In genomic region chr17:69982236-69982923, GRCm38 (mm10) we compare ENCODE assay signal across 18 mouse cellular contexts. TPM values are rescaled to one million over a fixed set of nuclear protein-coding genes. Genes with fewer than 3 reads are reported as not detected.
A peak's percentile ranks its signal among the peaks of the same experiment; 100 is the strongest.
DNase-seq lines count a peak whose midpoint lies in the region; ATAC-seq and TF ChIP-seq lines count a peak whose summit lies in the region.
"Had no signal": no experiment of that assay in that cellular context is flagged by ENCODE, and none has a peak within 500 bp of the region (broad histone marks: within the 10 kb centered on the region; RNA-seq: fewer than 3 reads in every experiment).

No protein-coding gene starts in this region.

- H3K27ac ChIP-seq in cerebellum, adult 2 months (ENCODE audit: insufficient read depth, low read length): 0 out of 2 replicates have a peak overlapping the region, but pooled peaks have one; percentile 16
- H3K27ac ChIP-seq: embryonic facial prominence, embryonic 10.5 days; embryonic facial prominence, embryonic 12.5 days; forebrain, embryonic 12.5 days had no signal

- H3K27me3 ChIP-seq in cerebellum, adult 2 months (ENCODE audit: control insufficient read depth, insufficient read depth, low read length): no peaks in the 10 kb centered on the region
- H3K27me3 ChIP-seq: embryonic facial prominence, embryonic 12.5 days; forebrain, embryonic 12.5 days had no signal

- peaks cover 17% of the 10 kb centered on the region for H3K4me1 ChIP-seq in cerebellum, adult 2 months (ENCODE audit: control insufficient read depth, insufficient read depth, low read length)
- H3K4me1 ChIP-seq: embryonic facial prominence, embryonic 10.5 days; embryonic facial prominence, embryonic 12.5 days; forebrain, embryonic 12.5 days had no signal

- TF ChIP-seq CTCF in cerebellum, adult 2 months (IDR thresholded peaks at IDR 0.05; ENCODE audit: borderline replicate concordance, insufficient read depth, low read depth, low read length): no peak

- TF ChIP-seq POLR2A in cerebellum, adult 2 months (IDR thresholded peaks at IDR 0.05; ENCODE audit: borderline replicate concordance, insufficient read depth, low read length): no peak

- peak in 1 of 2 experiments; percentile 46 for DNase-seq in cerebellum, adult 2 months
- no peak for DNase-seq in cerebellum, adult 8-10 months
- DNase-seq in frontal cortex, postnatal 36 days (ENCODE audit: low spot score in 2 of 2): no peak
- DNase-seq in layer of hippocampus, adult 9-11 months: peak; percentile 13
- no peak for DNase-seq in layer of hippocampus, postnatal 14 days (ENCODE audit: low spot score in 2 of 2)
- DNase-seq in brain, adult 2 months (ENCODE audit: low read depth, low spot score): peak; percentile 70
- no peak for DNase-seq in left cerebral cortex, postnatal 36 days (ENCODE audit: low spot score in 2 of 2)
- DNase-seq: adrenal gland, adult 2 months; adrenal gland, postnatal 10 days; cerebellum, adult 11-12 months; cerebellum, adult 9-10 months had no signal

- ATAC-seq in frontal cortex, adult (ENCODE audit: low TSS enrichment): peak; percentile 84
- ATAC-seq: forebrain, embryonic 14.5 days; forebrain, embryonic 16.5 days had no signal

- no peak overlapping the region for H3K4me3 ChIP-seq in cerebellum, adult 2 months (replicated peaks; ENCODE audit: insufficient read depth, low read depth, low read length)
- H3K4me3 ChIP-seq: embryonic facial prominence, embryonic 10.5 days; embryonic facial prominence, embryonic 12.5 days; forebrain, embryonic 12.5 days had no signal

- intact Hi-C loops in left cerebral cortex, postnatal 36 days (cut with DNase I): no loop called here

- WGBS in cerebellum, adult 2 months: 22% methylated on average over 6 of the region's 6 CpGs

RNA-seq across cellular contexts. Expression of gene Dlgap1, which starts 13.5 kb away (rescaled TPM):
- 172 and 190 TPM in 2 replicates for polyA plus RNA-seq in cerebellum, adult 2 months (2012; rRNA removed)
- 100 to 1,000 TPM; 370 to 411 TPM for total RNA-seq in layer of hippocampus, postnatal 14 days (2021)
- 100 to 1,000 TPM; 466 to 468 TPM for total RNA-seq in left cerebral cortex, postnatal 36 days (2021)
- total RNA-seq: MEL had no signal

Comparison
In these comparisons a context has a peak if more than half of its experiments do, and no peak if none do; other contexts are left out.
1. DNase-seq: peak in layer of hippocampus, adult 9-11 months (single experiment) and brain, adult 2 months (single experiment); none in cerebellum, adult 8-10 months (single experiment), frontal cortex, postnatal 36 days (0 of 2), layer of hippocampus, postnatal 14 days (0 of 2) and left cerebral cortex, postnatal 36 days (0 of 2).